ENCODE assay signal across 8 mouse cellular contexts in genomic region chr7:93093371-93094058, GRCm38 (mm10). TPM values are rescaled to one million over a fixed set of nuclear protein-coding genes. Genes with fewer than 3 reads are reported as not detected.
A peak's percentile ranks its signal among the peaks of the same experiment; 100 is the strongest.
DNase-seq lines count a peak whose midpoint lies in the region; ATAC-seq and TF ChIP-seq lines count a peak whose summit lies in the region.

No protein-coding gene starts in this region.

- peak; percentile 90 for ATAC-seq in hindbrain, postnatal 0 days

- WGBS in embryonic facial prominence, embryonic 10.5 days: 18% methylated on average over 11 of the region's 11 CpGs
- WGBS in hindbrain, postnatal 0 days: 3% methylated on average over 11 of the region's 11 CpGs

- peak overlapping the region; percentile 46 for H3K4me2 ChIP-seq in hindbrain, postnatal 0 days (ENCODE audit: low read depth, low read length)

- peak; percentile 14; the same call in 1 of the 2 replicates for TF ChIP-seq CTCF in brain, embryonic 14.5 days (IDR thresholded peaks at IDR 0.05; ENCODE audit: borderline replicate concordance, extremely low read depth, insufficient read depth, insufficient read length)
- peak; percentile 27; the same call in 1 of the 2 replicates for TF ChIP-seq CTCF in hindbrain, postnatal 0 days (IDR thresholded peaks at IDR 0.05; ENCODE audit: low read depth)

- TF ChIP-seq POLR2A in brain, embryonic 14.5 days (IDR thresholded peaks at IDR 0.05; ENCODE audit: borderline replicate concordance, extremely low read depth, insufficient read depth, insufficient read length, poor library complexity, severe bottlenecking): no peak

- peak overlapping the region; percentile 31; the same call in 1 of the 2 replicates for H3K4me3 ChIP-seq in embryonic facial prominence, embryonic 10.5 days
- peak overlapping the region; percentile 10; the same call in 1 of the 2 replicates for H3K4me3 ChIP-seq in hindbrain, postnatal 0 days (ENCODE audit: low read length)

- H3K27me3 ChIP-seq in embryonic facial prominence, embryonic 10.5 days (replicated peaks; ENCODE audit: low read depth, poor library complexity, severe bottlenecking): peaks cover 10% of the 10 kb centered on the region; the same call in 1 of the 2 replicates
- no peaks in the 10 kb centered on the region for H3K27me3 ChIP-seq in hindbrain, postnatal 0 days (ENCODE audit: insufficient read depth, low read length)

- H3K27ac ChIP-seq in embryonic facial prominence, embryonic 10.5 days (replicated peaks): peak overlapping the region; percentile 70
- H3K27ac ChIP-seq in hindbrain, postnatal 0 days: peak overlapping the region; percentile 78

- H3K36me3 ChIP-seq in embryonic facial prominence, embryonic 10.5 days (replicated peaks): no peaks in the 10 kb centered on the region
- H3K36me3 ChIP-seq in hindbrain, postnatal 0 days (ENCODE audit: insufficient read depth, low read length): no peaks in the 10 kb centered on the region

- peak; percentile 96 for DNase-seq in brain, embryonic 14.5 days (ENCODE audit: low read depth)
- DNase-seq in embryonic facial prominence, embryonic 10.5 days (ENCODE audit: low spot score): peak; percentile 36
- peak; percentile 55 to 82 for DNase-seq in gastrocnemius, postnatal 4 days (ENCODE audit: low spot score in 2 of 2)
- peak; percentile 92 for DNase-seq in hindbrain, postnatal 0 days (ENCODE audit: low spot score)
- peak; percentile 54 to 55 for DNase-seq in left cerebral cortex, adult 8-10 months (ENCODE audit: low spot score in 2 of 2)
- DNase-seq in lung, postnatal 36 days: peak; percentile 88
- DNase-seq in right cerebral cortex, adult 18-20 months: peak; percentile 62
- DNase-seq in thymus, postnatal 10 days (ENCODE audit: low spot score in 2 of 2): no peak

- no peaks in the 10 kb centered on the region for H3K9me3 ChIP-seq in embryonic facial prominence, embryonic 10.5 days
- no peaks in the 10 kb centered on the region for H3K9me3 ChIP-seq in hindbrain, postnatal 0 days (ENCODE audit: low read length)

- H3K9ac ChIP-seq in hindbrain, postnatal 0 days (replicated peaks; ENCODE audit: low read length): no peak overlapping the region

- peaks cover 20% of the 10 kb centered on the region for H3K4me1 ChIP-seq in embryonic facial prominence, embryonic 10.5 days
- H3K4me1 ChIP-seq in hindbrain, postnatal 0 days (ENCODE audit: insufficient read depth, low read length): no peaks in the 10 kb centered on the region; the same call in 1 of the 2 replicates

RNA-seq across cellular contexts. Expression of gene Fam181b, which starts 13.8 kb away (rescaled TPM):
- 25.8 and 29.7 TPM in 2 replicates for polyA plus RNA-seq in brain, embryonic 14.5 days (2012; rRNA removed)
- 7.2 and 11.4 TPM in 2 replicates for polyA plus RNA-seq in embryonic facial prominence, embryonic 10.5 days (2016; fragmentation: Nextera tagmentation; extraction: Ambion mirVana)
- total RNA-seq in gastrocnemius, postnatal 4 days (2021): 1 to 10 TPM; 3.9 to 4.4 TPM
- 98.9 and 107 TPM in 2 replicates for total RNA-seq in hindbrain, postnatal 0 days (2014; rRNA removed)
- polyA plus RNA-seq in hindbrain, postnatal 0 days (2015; fragmentation: Nextera tagmentation; extraction: Ambion mirVana): 55.2 and 59.5 TPM in 2 replicates
- 10 to 100 TPM; 15.8 to 22.3 (median 19.5) TPM for total RNA-seq in left cerebral cortex, adult 8-10 months (2022)

Comparison
In these comparisons a context has a peak if more than half of its experiments do, and no peak if none do; other contexts are left out.
1. DNase-seq: peak in brain, embryonic 14.5 days (single experiment), embryonic facial prominence, embryonic 10.5 days (single experiment), gastrocnemius, postnatal 4 days (2 of 2), hindbrain, postnatal 0 days (single experiment), left cerebral cortex, adult 8-10 months (2 of 2), lung, postnatal 36 days (single experiment) and right cerebral cortex, adult 18-20 months (single experiment); none in thymus, postnatal 10 days (0 of 2).